Mouse (Mus musculus) testis, adult 2 months (tissue): ENCODE measurements at regions not wholly inside any gene's neighbourhood (a gene's known extent, or its start where the extent isn't known, plus 50 kb on each side); places are given as distances from the start of the nearest gene placed in this dataset.

Experiments used
- H3K27ac ChIP-seq: fragments of 200-500 bp; 2 replicates; pipeline ENCODE4 v1.5.1; 2012; ENCODE audit warnings: low read depth, low read length; ENCODE audit not compliant: control insufficient read depth, insufficient read depth
- H3K27me3 ChIP-seq: fragments of 200-500 bp; 2 replicates; pipeline ENCODE4 v1.6.1; 2012; ENCODE audit warnings: mild to moderate bottlenecking, low read length, moderate library complexity; ENCODE audit not compliant: control insufficient read depth, insufficient read depth
- H3K36me3 ChIP-seq: fragments of 200-500 bp; 2 replicates; pipeline ENCODE4 v1.6.1; 2012; ENCODE audit warnings: mild to moderate bottlenecking, low read length; ENCODE audit not compliant: control insufficient read depth, insufficient read depth
- H3K4me1 ChIP-seq: fragments of 200-500 bp; 2 replicates; pipeline ENCODE4 v1.6.1; 2012; ENCODE audit warnings: low read length; ENCODE audit not compliant: control insufficient read depth, insufficient read depth
- H3K4me3 ChIP-seq: fragments of 200-500 bp; 2 replicates; pipeline ENCODE4 v1.5.1; 2012; ENCODE audit warnings: low read depth, mild to moderate bottlenecking, low read length, moderate library complexity, mixed read lengths; ENCODE audit not compliant: control insufficient read depth
- CTCF ChIP-seq: fragments of 200-500 bp; IDR thresholded peaks from 2 replicates; pipeline ENCODE4 v1.5.1; 2012; ENCODE audit warnings: low read depth, mild to moderate bottlenecking, inconsistent platforms, low read length, moderate library complexity; ENCODE audit not compliant: control insufficient read depth, insufficient read depth, insufficient replicate concordance
- POLR2A ChIP-seq: fragments of 200-500 bp; IDR thresholded peaks from 2 replicates; pipeline ENCODE4 v1.6.1; 2012; ENCODE audit warnings: low read depth, mild to moderate bottlenecking, inconsistent platforms, low read length, moderate library complexity; ENCODE audit not compliant: control insufficient read depth

GRCm38 (mm10) chr1:122273579-122273978 is 705.8 kb upstream of the Ddx18 start:
- TF ChIP-seq POLR2A (no peak), CTCF (no peak)
- H3K27me3 ChIP-seq = no peaks in the 10 kb centered on the region
- H3K4me3 ChIP-seq = no peak overlapping the region
- no peaks in the 10 kb centered on the region for H3K4me1 ChIP-seq
- no peaks in the 10 kb centered on the region for H3K36me3 ChIP-seq
- no peak overlapping the region for H3K27ac ChIP-seq

GRCm38 (mm10) chr1:122243031-122243430 is 675.2 kb upstream of the Ddx18 start:
- Histone ChIP-seq H3K27me3 (no peaks in the 10 kb centered on the region), H3K4me1 (no peaks in the 10 kb centered on the region; the same call in 1 of the 2 replicates), H3K4me3 (no peak overlapping the region), H3K27ac (no peak overlapping the region), H3K36me3 (no peaks in the 10 kb centered on the region)
- TF ChIP-seq CTCF = no peak
- no peak for TF ChIP-seq POLR2A

- Histone ChIP-seq H3K4me3 (no peak overlapping the region), H3K4me1 (no peaks in the 10 kb centered on the region; the same call in 1 of the 2 replicates), H3K27ac (no peak overlapping the region), H3K27me3 (no peaks in the 10 kb centered on the region), H3K36me3 (no peaks in the 10 kb centered on the region)
- TF ChIP-seq POLR2A (no peak), CTCF (no peak)
Measured at GRCm38 (mm10) chr1:122241511-122241910, 673.7 kb upstream of the Ddx18 start.

GRCm38 (mm10) chr1:122230442-122230841 is 662.7 kb upstream of the Ddx18 start:
- Histone ChIP-seq H3K36me3 (no peaks in the 10 kb centered on the region), H3K27ac (no peak overlapping the region), H3K4me3 (no peak overlapping the region), H3K4me1 (no peaks in the 10 kb centered on the region), H3K27me3 (no peaks in the 10 kb centered on the region)
- TF ChIP-seq CTCF = no peak
- no peak for TF ChIP-seq POLR2A

GRCm38 (mm10) chr1:122212484-122212883 is 644.7 kb upstream of the Ddx18 start:
- Histone ChIP-seq H3K27me3 (no peaks in the 10 kb centered on the region), H3K27ac (no peak overlapping the region), H3K4me3 (no peak overlapping the region), H3K36me3 (no peaks in the 10 kb centered on the region), H3K4me1 (no peaks in the 10 kb centered on the region)
- no peak for TF ChIP-seq CTCF
- TF ChIP-seq POLR2A = no peak

- Histone ChIP-seq H3K27ac (no peak overlapping the region), H3K27me3 (no peaks in the 10 kb centered on the region), H3K36me3 (no peaks in the 10 kb centered on the region), H3K4me1 (no peaks in the 10 kb centered on the region), H3K4me3 (no peak overlapping the region)
- TF ChIP-seq CTCF (no peak), POLR2A (no peak)
Measured at GRCm38 (mm10) chr1:122208619-122209018, 640.8 kb upstream of the Ddx18 start.

GRCm38 (mm10) chr1:122169547-122169946 is 601.8 kb upstream of the Ddx18 start:
- Histone ChIP-seq H3K27ac (no peak overlapping the region), H3K4me1 (no peaks in the 10 kb centered on the region), H3K36me3 (no peaks in the 10 kb centered on the region), H3K4me3 (no peak overlapping the region), H3K27me3 (no peaks in the 10 kb centered on the region)
- TF ChIP-seq POLR2A (no peak), CTCF (no peak)

GRCm38 (mm10) chr1:122161798-122162197 is 594.0 kb upstream of the Ddx18 start:
- Histone ChIP-seq H3K36me3 (no peaks in the 10 kb centered on the region), H3K27ac (no peak overlapping the region), H3K4me1 (no peaks in the 10 kb centered on the region), H3K27me3 (no peaks in the 10 kb centered on the region), H3K4me3 (no peak overlapping the region)
- TF ChIP-seq POLR2A = no peak
- no peak for TF ChIP-seq CTCF
